Mouse (Mus musculus) spleen, postnatal 14 days (tissue): Measurements from ENCODE around the gene Bloc1s5.

Experiments used
- DNase-seq, 2 experiments: peaks; one replicate each; pipeline ENCODE4 v3.0.0; 2021 to 2022; ENCODE audit warnings: low spot score in 2 of 2

Gene Bloc1s5

GRCm38 (mm10) chr13:38573281-38573680, 61.6 kb downstream of the Bloc1s5 start:
- no peak for DNase-seq

- no peak for DNase-seq
Measured at GRCm38 (mm10) chr13:38565245-38565644, 69.7 kb downstream of the Bloc1s5 start.

DNA sequence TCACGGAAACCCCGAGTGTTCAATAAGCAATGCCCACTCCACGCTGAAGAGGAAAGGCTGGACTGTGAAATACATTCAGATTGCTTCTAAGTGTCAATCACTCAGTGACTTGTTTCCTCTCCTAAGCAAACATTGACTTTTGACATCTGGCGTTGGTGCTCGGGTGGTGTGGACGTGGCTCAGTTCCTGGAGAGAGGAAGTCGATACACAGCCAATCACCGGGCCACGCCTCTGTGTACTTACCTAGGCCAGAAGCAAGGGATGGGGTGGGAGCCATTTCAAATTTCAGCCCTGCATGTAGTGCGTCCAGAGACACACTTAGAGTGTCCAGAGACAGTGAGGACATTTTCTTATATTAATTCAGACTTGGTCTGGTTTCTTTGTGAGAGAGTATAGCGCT, 80.3 kb downstream of the Bloc1s5 start:
- no peak for DNase-seq

GRCm38 (mm10) chr13:38554210-38554609, 80.7 kb downstream of the Bloc1s5 start:
- no peak for DNase-seq

DNA sequence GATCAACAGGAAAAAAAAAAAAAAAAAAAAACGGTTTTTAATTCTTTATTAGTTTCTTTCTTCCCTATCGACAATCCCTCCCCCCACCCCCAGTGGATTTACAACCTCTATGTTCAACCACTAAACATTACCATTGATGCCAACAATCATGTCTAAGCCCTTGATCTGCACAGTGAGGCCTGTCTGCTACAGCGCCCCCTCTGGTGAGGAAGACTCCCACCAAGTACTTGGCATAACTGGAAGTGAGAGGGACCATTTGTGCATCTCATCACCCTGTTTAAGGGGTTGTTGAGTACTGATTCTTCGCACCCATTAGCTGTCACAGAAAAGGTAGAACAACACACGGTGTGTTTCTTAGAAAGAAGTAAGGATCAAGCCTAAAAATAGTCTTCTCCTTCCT, 86.2 kb downstream of the Bloc1s5 start:
- DNase-seq: no peak

DNA sequence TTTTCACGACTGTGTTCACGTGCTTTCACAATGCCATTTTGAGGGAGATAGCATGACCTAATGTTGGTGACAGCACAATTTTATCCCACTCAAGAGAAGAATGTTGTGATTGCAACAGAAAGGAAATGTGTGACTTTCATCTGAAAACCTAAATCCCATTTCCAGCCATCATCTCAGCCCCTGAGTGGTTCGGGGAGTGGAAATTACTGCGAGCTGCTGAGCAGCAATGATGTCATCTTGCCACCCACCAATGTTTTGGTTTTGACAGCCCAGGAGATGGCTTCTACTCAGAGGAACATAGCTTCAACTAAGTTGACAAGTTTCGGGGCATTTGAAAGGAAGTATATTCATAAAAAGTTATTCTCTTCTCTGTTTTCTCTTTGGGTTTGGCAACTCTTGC, 87.2 kb downstream of the Bloc1s5 start:
- DNase-seq: no peak

- DNase-seq: no peak
Measured at GRCm38 (mm10) chr13:38546754-38547153, 88.2 kb downstream of the Bloc1s5 start.

DNA sequence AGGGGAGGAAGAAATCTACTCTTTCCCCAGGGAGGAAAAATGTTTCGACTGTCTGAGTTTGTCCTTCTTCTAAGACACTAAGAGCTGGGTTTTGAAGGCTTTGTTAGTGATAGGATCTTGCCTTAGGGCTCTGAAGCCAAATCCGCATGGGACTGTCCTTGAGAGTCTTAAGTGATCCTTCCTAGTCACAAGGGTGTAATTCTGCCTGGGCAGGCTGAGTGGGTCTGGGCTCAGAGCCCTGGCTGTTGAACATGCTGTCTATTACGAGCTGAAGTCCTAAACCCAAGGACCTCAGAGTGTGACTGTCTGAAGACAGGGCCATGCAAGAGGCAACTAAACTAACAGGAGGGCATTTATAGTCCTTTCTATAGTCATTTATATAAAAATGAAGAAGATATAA, 89.4 kb downstream of the Bloc1s5 start:
- no peak for DNase-seq

DNA sequence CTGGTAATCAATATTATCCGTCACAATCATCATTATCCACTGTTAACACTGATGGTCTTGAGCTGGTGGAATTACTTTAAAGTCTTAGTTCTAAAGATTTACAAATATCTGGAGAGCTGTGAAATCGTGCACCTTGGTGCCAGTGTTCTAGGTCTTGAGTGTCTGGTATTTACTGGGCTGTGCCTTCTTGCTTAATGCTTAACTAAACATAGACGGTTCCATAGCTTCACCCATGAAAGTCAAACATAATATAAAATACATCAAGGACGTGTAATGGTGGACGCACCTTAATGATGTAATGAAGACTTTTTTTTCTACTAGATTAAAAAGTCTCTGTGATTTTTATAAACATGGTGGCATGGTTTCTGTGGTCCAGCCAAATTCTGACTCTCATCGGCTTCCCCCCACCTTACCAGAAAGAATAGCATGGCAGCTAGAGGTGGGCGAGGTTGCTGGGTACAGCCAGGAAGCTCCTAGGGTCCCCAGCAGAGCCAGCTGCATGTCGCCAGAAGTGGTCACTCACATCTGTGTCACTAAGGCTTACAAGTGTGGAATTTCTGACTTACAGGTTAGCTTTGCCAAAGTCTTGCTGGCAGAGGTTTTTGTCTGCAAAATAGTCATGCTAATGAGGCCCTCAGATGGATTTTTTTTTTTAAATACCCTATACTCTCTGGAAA, 90.0 kb downstream of the Bloc1s5 start:
- DNase-seq: no peak

GRCm38 (mm10) chr13:38543455-38544125, 91.3 kb downstream of the Bloc1s5 start:
- no peak for DNase-seq
